In genomic region chr3:85920671-85921070, GRCm38 (mm10) we compare ENCODE assay signal across 1 mouse cellular context. TPM values are rescaled to one million over a fixed set of nuclear protein-coding genes. Genes with fewer than 3 reads are reported as not detected.
"Had no signal": no experiment of that assay in that cellular context is flagged by ENCODE, and none has a peak within 500 bp of the region (broad histone marks: within the 10 kb centered on the region; RNA-seq: fewer than 3 reads in every experiment).

No protein-coding gene starts in this region.

RNA-seq across cellular contexts. Expression of gene Gm37240, which starts 33.4 kb away (rescaled TPM):
- polyA plus RNA-seq: erythroblast, embryonic 14.5 days had no signal
